Mouse (Mus musculus): Measurements from ENCODE around the gene Apol8. TPM values are rescaled to one million over a fixed set of nuclear protein-coding genes. Genes with fewer than 3 reads are reported as not detected.

Gene Apol8
- total RNA-seq (2014; rRNA removed) (0.19 TPM in 1 of 2 replicates, not detected in the other), polyA plus RNA-seq (2015; fragmentation: Nextera tagmentation; extraction: Ambion mirVana) (0.36 and 0.55 TPM in 2 replicates)

GRCm38 (mm10) chr15:77756848-77757247 is at the start of gene Apol8:
Apol8 (minus strand) TSS chr15:77757003.
- no peaks in the 10 kb centered on the region for H3K27me3 ChIP-seq (ENCODE audit: insufficient read depth, low read length)
- H3K27ac ChIP-seq (ENCODE audit: low read depth, low read length): no peak within 1 kb of the TSS
- H3K36me3 ChIP-seq (ENCODE audit: insufficient read depth, low read length): 0 out of 2 replicates have a peak, but pooled peaks cover 7% of the 10 kb centered on the region
- 9% methylated on average over 9 of the region's 9 CpGs for WGBS
- ATAC-seq (ENCODE audit: low FRiP score) (no peak), DNase-seq (ENCODE audit: low spot score) (peak; percentile 58)
- no peak within 1 kb of the TSS for H3K9ac ChIP-seq (replicated peaks; ENCODE audit: low read length, poor library complexity, severe bottlenecking)
- no peak within 1 kb of the TSS for H3K4me3 ChIP-seq (ENCODE audit: low read depth, low read length)
- no peaks in the 10 kb centered on the region for H3K4me1 ChIP-seq (ENCODE audit: insufficient read depth, low read length)
- no peaks in the 10 kb centered on the region for H3K9me3 ChIP-seq (ENCODE audit: low read length)
- TF ChIP-seq CTCF (IDR thresholded peaks at IDR 0.05): peak; percentile 92
- H3K4me2 ChIP-seq (ENCODE audit: low read depth, low read length, poor library complexity, severe bottlenecking): no peak within 1 kb of the TSS

GRCm38 (mm10) chr15:77805657-77806056 is 48.9 kb upstream of the Apol8 start:
- Histone ChIP-seq H3K27me3 (ENCODE audit: insufficient read depth, low read length) (no peaks in the 10 kb centered on the region), H3K4me2 (ENCODE audit: low read depth, low read length, poor library complexity, severe bottlenecking) (no peak overlapping the region), H3K9ac (replicated peaks; ENCODE audit: low read length, poor library complexity, severe bottlenecking) (no peak overlapping the region), H3K36me3 (ENCODE audit: insufficient read depth, low read length) (0 out of 2 replicates have a peak, but pooled peaks cover 18% of the 10 kb centered on the region), H3K27ac (ENCODE audit: low read depth, low read length) (no peak overlapping the region), H3K4me1 (ENCODE audit: insufficient read depth, low read length) (no peaks in the 10 kb centered on the region), H3K4me3 (ENCODE audit: low read depth, low read length) (no peak overlapping the region), H3K9me3 (ENCODE audit: low read length) (no peaks in the 10 kb centered on the region)
- no peak for ATAC-seq (ENCODE audit: low FRiP score)
- no peak for TF ChIP-seq CTCF (IDR thresholded peaks at IDR 0.05)
- DNase-seq (ENCODE audit: low spot score): no peak
- WGBS: 82% methylated on average over 4 of the region's 4 CpGs

GRCm38 (mm10) chr15:77804949-77805348 is 48.1 kb upstream of the Apol8 start:
- H3K4me2 ChIP-seq (ENCODE audit: low read depth, low read length, poor library complexity, severe bottlenecking): no peak overlapping the region
- H3K27ac ChIP-seq (ENCODE audit: low read depth, low read length): no peak overlapping the region
- H3K4me1 ChIP-seq (ENCODE audit: insufficient read depth, low read length): no peaks in the 10 kb centered on the region
- 87% methylated on average over 9 of the region's 9 CpGs for WGBS
- no peaks in the 10 kb centered on the region for H3K9me3 ChIP-seq (ENCODE audit: low read length)
- 0 out of 2 replicates have a peak, but pooled peaks cover 18% of the 10 kb centered on the region for H3K36me3 ChIP-seq (ENCODE audit: insufficient read depth, low read length)
- H3K9ac ChIP-seq (replicated peaks; ENCODE audit: low read length, poor library complexity, severe bottlenecking): no peak overlapping the region
- ATAC-seq (ENCODE audit: low FRiP score) (no peak), DNase-seq (ENCODE audit: low spot score) (no peak)
- no peak overlapping the region for H3K4me3 ChIP-seq (ENCODE audit: low read depth, low read length)
- no peaks in the 10 kb centered on the region for H3K27me3 ChIP-seq (ENCODE audit: insufficient read depth, low read length)
- no peak for TF ChIP-seq CTCF (IDR thresholded peaks at IDR 0.05)

GRCm38 (mm10) chr15:77804460-77804859 is 47.7 kb upstream of the Apol8 start:
- ATAC-seq (ENCODE audit: low FRiP score) (no peak), DNase-seq (ENCODE audit: low spot score) (no peak)
- Histone ChIP-seq H3K4me1 (ENCODE audit: insufficient read depth, low read length) (no peaks in the 10 kb centered on the region), H3K9ac (replicated peaks; ENCODE audit: low read length, poor library complexity, severe bottlenecking) (no peak overlapping the region), H3K27ac (ENCODE audit: low read depth, low read length) (no peak overlapping the region; the same call in 1 of the 2 replicates), H3K4me3 (ENCODE audit: low read depth, low read length) (no peak overlapping the region), H3K36me3 (ENCODE audit: insufficient read depth, low read length) (0 out of 2 replicates have a peak, but pooled peaks cover 18% of the 10 kb centered on the region), H3K4me2 (ENCODE audit: low read depth, low read length, poor library complexity, severe bottlenecking) (no peak overlapping the region), H3K27me3 (ENCODE audit: insufficient read depth, low read length) (no peaks in the 10 kb centered on the region), H3K9me3 (ENCODE audit: low read length) (no peaks in the 10 kb centered on the region)
- TF ChIP-seq CTCF (IDR thresholded peaks at IDR 0.05): no peak
- 92% methylated on average over 6 of the region's 6 CpGs for WGBS

GRCm38 (mm10) chr15:77803747-77804146 is 46.9 kb upstream of the Apol8 start:
- Histone ChIP-seq H3K36me3 (ENCODE audit: insufficient read depth, low read length) (0 out of 2 replicates have a peak, but pooled peaks cover 18% of the 10 kb centered on the region), H3K9me3 (ENCODE audit: low read length) (no peaks in the 10 kb centered on the region), H3K4me2 (ENCODE audit: low read depth, low read length, poor library complexity, severe bottlenecking) (no peak overlapping the region), H3K9ac (replicated peaks; ENCODE audit: low read length, poor library complexity, severe bottlenecking) (no peak overlapping the region), H3K27ac (ENCODE audit: low read depth, low read length) (no peak overlapping the region), H3K4me3 (ENCODE audit: low read depth, low read length) (no peak overlapping the region), H3K4me1 (ENCODE audit: insufficient read depth, low read length) (no peaks in the 10 kb centered on the region), H3K27me3 (ENCODE audit: insufficient read depth, low read length) (no peaks in the 10 kb centered on the region)
- 75% methylated on average over 3 of the region's 3 CpGs for WGBS
- ATAC-seq (ENCODE audit: low FRiP score) (no peak), DNase-seq (ENCODE audit: low spot score) (no peak)
- no peak for TF ChIP-seq CTCF (IDR thresholded peaks at IDR 0.05)

- Histone ChIP-seq H3K27ac (ENCODE audit: low read depth, low read length) (no peak overlapping the region), H3K4me3 (ENCODE audit: low read depth, low read length) (no peak overlapping the region), H3K4me1 (ENCODE audit: insufficient read depth, low read length) (0 out of 2 replicates have a peak, but pooled peaks cover 4% of the 10 kb centered on the region), H3K9me3 (ENCODE audit: low read length) (no peaks in the 10 kb centered on the region), H3K27me3 (ENCODE audit: insufficient read depth, low read length) (no peaks in the 10 kb centered on the region), H3K9ac (replicated peaks; ENCODE audit: low read length, poor library complexity, severe bottlenecking) (no peak overlapping the region), H3K4me2 (ENCODE audit: low read depth, low read length, poor library complexity, severe bottlenecking) (no peak overlapping the region), H3K36me3 (ENCODE audit: insufficient read depth, low read length) (0 out of 2 replicates have a peak, but pooled peaks cover 18% of the 10 kb centered on the region)
- WGBS: 87% methylated on average over 4 of the region's 4 CpGs
- DNase-seq (ENCODE audit: low spot score): no peak
- peak; percentile 30; the same call in 1 of the 2 replicates for TF ChIP-seq CTCF (IDR thresholded peaks at IDR 0.05)
- no peak for ATAC-seq (ENCODE audit: low FRiP score)
These were observed 46.2 kb upstream of the Apol8 start for GRCm38 (mm10) chr15:77802992-77803391.
